In genomic region chr11:6187878-6188277, GRCm38 (mm10) we compare ENCODE assay signal across 9 mouse cellular contexts. TPM values are rescaled to one million over a fixed set of nuclear protein-coding genes. Genes with fewer than 3 reads are reported as not detected.
A peak's percentile ranks its signal among the peaks of the same experiment; 100 is the strongest.
DNase-seq lines count a peak whose midpoint lies in the region; ATAC-seq and TF ChIP-seq lines count a peak whose summit lies in the region.
"Had no signal": no experiment of that assay in that cellular context is flagged by ENCODE, and none has a peak within 500 bp of the region (broad histone marks: within the 10 kb centered on the region; RNA-seq: fewer than 3 reads in every experiment).

No protein-coding gene starts in this region.

- H3K27ac ChIP-seq in ES-Bruce4 (ENCODE audit: insufficient read depth, low read length) = no peak overlapping the region
- no peak overlapping the region for H3K27ac ChIP-seq in forebrain, embryonic 12.5 days
- H3K27ac ChIP-seq: liver, embryonic 15.5 days had no signal

- H3K4me1 ChIP-seq in ES-Bruce4 (ENCODE audit: control insufficient read depth, insufficient read depth, low read length) = peaks cover 4% of the 10 kb centered on the region
- H3K4me1 ChIP-seq in forebrain, embryonic 12.5 days = peaks cover 10% of the 10 kb centered on the region; the same call in 1 of the 2 replicates
- H3K4me1 ChIP-seq in lung, adult 2 months (ENCODE audit: control insufficient read depth, insufficient read depth, low read length) = peaks cover 8% of the 10 kb centered on the region; the same call in 1 of the 2 replicates

- H3K4me3 ChIP-seq in ES-Bruce4 (ENCODE audit: low read depth, low read length) = no peak overlapping the region
- no peak overlapping the region for H3K4me3 ChIP-seq in forebrain, embryonic 12.5 days (replicated peaks)
- no peak overlapping the region for H3K4me3 ChIP-seq in lung, adult 2 months (replicated peaks; ENCODE audit: extremely low read depth, low read depth, low read length)
- H3K4me3 ChIP-seq: liver, embryonic 15.5 days had no signal

- intact Hi-C loops in heart, postnatal 10 days (cut with DNase I) = loop anchor here (1.0 to 5.0 kb wide), 3 partner anchors 71 to 192 kb away; no protein-coding TSS in a partner anchor

- peak; percentile 72; the same call in 1 of the 2 replicates for ATAC-seq in forebrain, embryonic 12.5 days (ENCODE audit: low FRiP score)

- peak; percentile 87 for DNase-seq in c-Kit-positive CD71-negative TER-119-negative erythroid progenitor cells, embryonic 14.5 days (ENCODE audit: low read depth)
- peak; percentile 95 to 97 for DNase-seq in heart, postnatal 10 days
- peak; percentile 87 to 92 for DNase-seq in kidney, postnatal 36 days
- DNase-seq in lung, adult 2 months = peak; percentile 85
- DNase-seq in ovary, adult 18-20 months (ENCODE audit: low spot score) = peak; percentile 62
- DNase-seq in thymus, postnatal 0 days (ENCODE audit: low spot score) = peak; percentile 91

- no peaks in the 10 kb centered on the region for H3K27me3 ChIP-seq in ES-Bruce4 (ENCODE audit: control insufficient read depth, insufficient read depth, low read length, poor library complexity, severe bottlenecking)
- H3K27me3 ChIP-seq in forebrain, embryonic 12.5 days = no peaks in the 10 kb centered on the region
- H3K27me3 ChIP-seq: liver, embryonic 15.5 days had no signal

- H3K36me3 ChIP-seq in ES-Bruce4 (ENCODE audit: control insufficient read depth, insufficient read depth, low read length, poor library complexity, severe bottlenecking) = peaks cover 23% of the 10 kb centered on the region
- peaks cover 25% of the 10 kb centered on the region for H3K36me3 ChIP-seq in forebrain, embryonic 12.5 days (replicated peaks)

- no peak overlapping the region for H3K4me2 ChIP-seq in forebrain, embryonic 12.5 days
- H3K4me2 ChIP-seq: liver, embryonic 15.5 days had no signal

- no peak overlapping the region for H3K9ac ChIP-seq in ES-Bruce4 (ENCODE audit: low read depth, poor library complexity, severe bottlenecking)
- H3K9ac ChIP-seq in forebrain, embryonic 12.5 days = no peak overlapping the region
- H3K9ac ChIP-seq: liver, embryonic 15.5 days had no signal

- H3K9me3 ChIP-seq in ES-Bruce4 (replicated peaks; ENCODE audit: control insufficient read depth, insufficient read depth, low read length, poor library complexity, severe bottlenecking) = no peaks in the 10 kb centered on the region
- no peaks in the 10 kb centered on the region for H3K9me3 ChIP-seq in forebrain, embryonic 12.5 days
- H3K9me3 ChIP-seq: liver, embryonic 15.5 days had no signal

- no peak for TF ChIP-seq EP300 in ES-Bruce4 (IDR thresholded peaks at IDR 0.05; ENCODE audit: insufficient read depth, low read depth, low read length)

- peak; percentile 91 for TF ChIP-seq CTCF in ES-Bruce4 (IDR thresholded peaks at IDR 0.05; ENCODE audit: low read depth, low read length)
- TF ChIP-seq CTCF in lung, adult 2 months (IDR thresholded peaks at IDR 0.05; ENCODE audit: insufficient read depth, low read length) = peak; percentile 99

- TF ChIP-seq POLR2A in ES-Bruce4 (IDR thresholded peaks at IDR 0.05; ENCODE audit: insufficient read depth, low read length) = no peak
- no peak for TF ChIP-seq POLR2A in lung, adult 2 months (IDR thresholded peaks at IDR 0.05; ENCODE audit: borderline replicate concordance, extremely low read depth, low read depth, low read length)

- WGBS in forebrain, embryonic 12.5 days = 5% methylated on average over 2 of the region's 2 CpGs
- WGBS in lung, adult 2 months = 4% methylated on average over 2 of the region's 2 CpGs

RNA-seq across cellular contexts. Expression of gene A730071L15Rik, which starts 12.0 kb away (rescaled TPM):
- 0.41 and 0.49 TPM in 2 replicates for polyA plus RNA-seq in ES-Bruce4 (2011; ENCODE audit: insufficient read depth, insufficient read length, low read depth, missing spikeins)
- polyA plus RNA-seq in forebrain, embryonic 12.5 days (2016; fragmentation: Nextera tagmentation; extraction: Ambion mirVana) = 0.46 and 0.81 TPM in 2 replicates
- under 1 TPM in 1 of 2 experiments, not detected in 1; 0.26 TPM for total RNA-seq in heart, postnatal 10 days (2021)
- polyA plus RNA-seq in lung, adult 2 months (2012; rRNA removed) = 0.11 TPM in 1 of 2 replicates, not detected in the other
- polyA plus RNA-seq in thymus, postnatal 0 days (2015; fragmentation: Nextera tagmentation; extraction: Ambion mirVana) = 0.55 and 0.93 TPM in 2 replicates

RNA-seq across cellular contexts. Expression of gene Nudcd3, which starts 12.3 kb away (rescaled TPM):
- polyA plus RNA-seq in ES-Bruce4 (2011; ENCODE audit: insufficient read depth, insufficient read length, low read depth, missing spikeins) = 77.6 and 78.2 TPM in 2 replicates
- 60.5 and 64.1 TPM in 2 replicates for polyA plus RNA-seq in forebrain, embryonic 12.5 days (2016; fragmentation: Nextera tagmentation; extraction: Ambion mirVana)
- 10 to 100 TPM; 65.7 to 68.2 TPM for total RNA-seq in heart, postnatal 10 days (2021)
- polyA plus RNA-seq in lung, adult 2 months (2012; rRNA removed) = 29.4 and 52.9 TPM in 2 replicates
- 33.5 and 37.7 TPM in 2 replicates for polyA plus RNA-seq in thymus, postnatal 0 days (2015; fragmentation: Nextera tagmentation; extraction: Ambion mirVana)

RNA-seq across cellular contexts. Expression of gene Npc1l1, which starts 42.1 kb away (rescaled TPM):
- 0.45 and 0.75 TPM in 2 replicates for polyA plus RNA-seq in ES-Bruce4 (2011; ENCODE audit: insufficient read depth, insufficient read length, low read depth, missing spikeins)
- polyA plus RNA-seq in forebrain, embryonic 12.5 days (2016; fragmentation: Nextera tagmentation; extraction: Ambion mirVana) = not detected in 2 replicates
- not detected for total RNA-seq in heart, postnatal 10 days (2021)
- 0.09 and 0.34 TPM in 2 replicates for polyA plus RNA-seq in lung, adult 2 months (2012; rRNA removed)
- 0.04 TPM in 2 replicates for polyA plus RNA-seq in thymus, postnatal 0 days (2015; fragmentation: Nextera tagmentation; extraction: Ambion mirVana)
